Mouse (Mus musculus): ENCODE measurements around the gene Apold1. TPM values are rescaled to one million over a fixed set of nuclear protein-coding genes. Genes with fewer than 3 reads are reported as not detected.

Apold1 gene
- total RNA-seq, 2 experiments from 2014 or later: 7.0 to 7.6 TPM

GRCm38 (mm10) chr6:134969498-134969897 is 12.0 kb upstream of the Apold1 start:
- DNase-seq (ENCODE audit: low spot score in 2 of 2): no peak

DNA sequence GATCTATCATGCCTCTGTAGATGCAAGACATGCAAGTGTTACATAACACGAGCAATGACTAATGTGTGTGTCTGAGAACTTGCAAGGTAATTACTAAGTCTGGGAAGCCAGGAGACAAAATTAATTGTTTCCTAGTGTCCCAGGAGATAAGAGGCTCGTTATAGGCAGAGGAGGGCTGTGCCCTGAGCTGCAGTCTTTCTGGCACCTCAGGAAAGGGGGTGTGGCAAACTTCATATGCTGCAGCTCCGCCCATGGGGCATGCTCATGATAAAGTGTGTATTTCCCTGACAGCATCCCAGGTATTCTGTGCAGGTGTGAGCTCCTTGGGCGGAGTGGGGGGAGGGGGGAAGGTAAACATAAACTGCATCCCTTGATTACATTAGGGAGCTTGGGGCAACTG is 9.4 kb upstream of the Apold1 start:
- DNase-seq (ENCODE audit: low spot score in 2 of 2): no peak

GRCm38 (mm10) chr6:134976628-134977027 is 4.9 kb upstream of the Apold1 start:
- no peak for DNase-seq (ENCODE audit: low spot score in 2 of 2)

GRCm38 (mm10) chr6:134983529-134984370 is 2.2 kb downstream of the Apold1 start:
- peak; percentile 86 to 93 for DNase-seq (ENCODE audit: low spot score in 2 of 2)

- DNase-seq (ENCODE audit: low spot score in 2 of 2): no peak
These were observed 3.2 kb downstream of the Apold1 start for GRCm38 (mm10) chr6:134984748-134985147.

- no peak for DNase-seq (ENCODE audit: low spot score in 2 of 2)
These were observed 6.9 kb downstream of the Apold1 start for GRCm38 (mm10) chr6:134988377-134988776.

GRCm38 (mm10) chr6:134990674-134991073 is 9.2 kb downstream of the Apold1 start:
- no peak for DNase-seq (ENCODE audit: low spot score in 2 of 2)

DNA sequence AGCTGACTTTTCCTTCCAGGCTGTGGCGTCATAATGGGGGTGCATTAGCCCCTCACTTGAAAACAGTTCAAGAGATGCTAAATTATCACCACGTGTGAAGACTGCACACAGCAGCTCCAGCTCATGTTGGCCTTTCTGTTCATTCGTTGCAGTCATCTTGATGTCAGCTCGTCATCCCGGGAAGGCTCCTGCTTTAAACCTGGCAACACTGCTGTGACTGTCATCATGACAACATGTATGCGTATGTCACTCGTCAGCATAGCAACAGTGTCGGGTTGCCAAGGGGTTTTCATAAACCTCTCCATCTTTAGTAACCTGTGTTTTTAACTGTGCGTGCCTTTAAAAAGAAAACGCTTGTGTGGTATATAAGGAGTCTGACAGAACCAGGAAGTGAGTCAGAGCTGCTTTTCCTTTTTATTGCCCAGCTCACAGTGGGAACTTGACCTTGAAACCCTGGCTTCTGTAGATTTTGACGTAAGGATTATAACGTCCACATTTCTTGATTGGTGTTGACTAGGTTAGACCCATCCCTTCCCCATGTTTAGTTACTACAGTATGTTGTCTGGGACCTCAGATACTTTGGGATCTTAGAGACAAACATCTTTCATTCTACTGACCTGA is 12.6 kb downstream of the Apold1 start:
- no peak for DNase-seq (ENCODE audit: low spot score in 2 of 2)

DNA sequence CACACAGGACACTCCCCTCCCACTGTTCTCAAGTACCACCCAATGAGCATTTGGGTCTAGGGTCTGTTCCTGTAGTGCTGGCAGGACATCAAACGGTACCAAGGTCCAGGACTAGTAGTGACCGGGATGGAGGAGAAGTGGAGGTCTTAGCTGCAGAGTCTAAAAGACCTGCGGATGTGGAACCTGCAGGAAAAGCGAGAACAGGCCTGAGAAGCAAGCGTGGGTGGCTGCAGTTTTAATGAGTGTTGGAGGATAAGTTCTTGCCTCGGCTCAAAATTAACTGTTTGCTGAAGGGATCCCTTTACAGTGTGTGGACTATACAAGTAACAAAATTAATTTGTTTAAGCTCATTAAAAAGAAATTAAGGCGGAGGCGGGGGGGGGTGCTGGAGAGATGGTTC is 13.5 kb downstream of the Apold1 start:
- DNase-seq (ENCODE audit: low spot score in 2 of 2): no peak

DNA sequence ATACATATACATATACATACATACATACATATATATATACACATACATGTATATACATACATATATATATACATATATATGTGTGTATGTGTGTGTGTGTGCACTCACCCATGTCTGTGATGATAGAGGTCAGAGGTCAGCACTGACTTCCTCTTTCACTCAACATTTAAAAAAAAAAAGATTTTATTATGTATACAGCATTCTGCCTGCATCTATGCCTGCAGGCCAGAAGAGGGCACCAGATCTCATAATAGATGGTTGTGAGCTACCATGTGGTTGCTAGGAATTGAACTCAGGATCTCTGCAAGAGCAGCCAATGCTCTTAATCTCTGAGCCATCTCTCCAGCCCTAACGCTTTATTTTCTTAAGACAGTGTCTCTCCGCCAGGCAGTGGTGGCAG is 15.4 kb downstream of the Apold1 start:
- DNase-seq (ENCODE audit: low spot score in 2 of 2): no peak

DNA sequence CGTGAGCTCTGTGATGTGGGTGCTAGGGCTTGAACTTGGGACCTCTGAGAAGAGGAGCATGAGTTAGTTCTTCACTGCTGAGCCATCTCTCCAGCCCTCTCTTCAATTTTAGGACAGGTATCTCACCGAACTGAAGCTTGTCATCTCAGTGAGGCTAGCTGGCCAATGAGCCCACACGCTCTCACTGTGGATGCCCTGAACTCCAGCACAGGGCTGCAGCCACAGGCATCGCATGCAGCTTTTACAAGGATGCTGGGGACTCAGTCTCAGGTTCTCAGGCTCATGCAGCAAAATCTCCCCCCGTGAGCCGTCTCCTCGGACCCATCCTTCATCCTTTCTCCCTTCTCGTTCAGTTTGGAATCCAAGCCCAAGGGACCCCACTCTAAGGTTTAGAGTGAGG is 16.6 kb downstream of the Apold1 start:
- no peak for DNase-seq (ENCODE audit: low spot score in 2 of 2)

- no peak for DNase-seq (ENCODE audit: low spot score in 2 of 2)
These were observed 17.3 kb downstream of the Apold1 start for GRCm38 (mm10) chr6:134998781-134999180.

- no peak for DNase-seq (ENCODE audit: low spot score in 2 of 2)
These were observed 18.8 kb downstream of the Apold1 start for GRCm38 (mm10) chr6:135000272-135000671.

DNA sequence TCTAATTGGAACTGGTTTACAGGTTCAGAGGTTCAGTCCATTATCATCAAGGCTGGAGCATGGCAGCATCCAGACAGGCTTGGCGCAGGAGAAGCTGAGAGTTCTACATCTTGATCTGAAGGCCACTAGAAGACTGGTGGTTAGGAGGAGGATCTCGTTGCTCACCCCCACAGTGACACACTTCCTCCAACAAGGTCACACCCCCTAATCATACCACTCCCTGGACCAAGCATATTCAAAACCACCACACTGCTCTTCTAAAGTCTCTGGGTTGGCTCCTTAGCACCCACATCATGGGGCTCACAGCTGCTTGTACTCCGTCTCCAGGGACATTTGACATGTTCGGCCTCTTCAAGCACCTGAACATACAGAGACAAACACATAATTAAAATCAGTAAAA is 20.5 kb downstream of the Apold1 start:
- no peak for DNase-seq (ENCODE audit: low spot score in 2 of 2)

- no peak for DNase-seq (ENCODE audit: low spot score in 2 of 2)
These were observed 24.9 kb downstream of the Apold1 start for GRCm38 (mm10) chr6:135006372-135006771.

DNA sequence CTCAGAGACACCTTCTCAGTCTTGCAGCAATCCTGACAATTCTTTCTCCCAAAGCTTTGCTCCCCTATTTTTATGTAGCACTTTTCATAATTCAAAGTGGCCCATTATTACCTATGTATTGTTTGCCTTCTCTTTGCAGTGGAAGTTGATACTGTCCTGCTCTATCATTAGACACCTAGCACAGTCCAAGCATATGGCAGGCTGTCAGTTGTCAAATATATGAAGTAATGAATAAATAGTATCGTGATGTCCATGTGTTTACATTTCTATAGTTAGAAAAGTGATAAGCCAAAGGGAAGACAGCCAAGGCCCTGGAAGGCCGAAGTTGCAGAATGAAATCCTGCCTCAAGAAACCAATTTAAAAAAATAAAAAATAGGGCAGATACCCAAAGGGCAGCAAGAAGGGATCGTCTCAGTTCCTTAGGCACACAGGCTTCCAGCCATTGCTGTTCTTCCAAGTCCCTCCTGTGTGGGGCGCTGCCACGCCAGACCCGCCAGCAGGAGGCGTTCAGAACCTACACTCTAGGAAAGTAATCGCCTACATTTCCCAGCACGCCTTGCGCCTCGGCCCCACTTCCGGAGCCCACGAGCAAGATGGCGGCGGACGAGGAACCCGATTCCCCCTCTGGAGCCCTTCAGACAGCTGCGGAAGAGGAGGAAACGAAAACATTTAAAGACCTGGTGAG is 29.7 kb downstream of the Apold1 start, which contains the start of gene Ddx47:
Gene Ddx47 (plus strand): TSS at position 565 of the 686 bp plus-strand sequence.
- DNase-seq (ENCODE audit: low spot score in 2 of 2): peak; percentile 84 to 94

GRCm38 (mm10) chr6:135011734-135012116 is 30.2 kb downstream of the Apold1 start:
- no peak for DNase-seq (ENCODE audit: low spot score in 2 of 2)

GRCm38 (mm10) chr6:135017211-135017610 is 35.7 kb downstream of the Apold1 start:
- DNase-seq (ENCODE audit: low spot score in 2 of 2): no peak

DNA sequence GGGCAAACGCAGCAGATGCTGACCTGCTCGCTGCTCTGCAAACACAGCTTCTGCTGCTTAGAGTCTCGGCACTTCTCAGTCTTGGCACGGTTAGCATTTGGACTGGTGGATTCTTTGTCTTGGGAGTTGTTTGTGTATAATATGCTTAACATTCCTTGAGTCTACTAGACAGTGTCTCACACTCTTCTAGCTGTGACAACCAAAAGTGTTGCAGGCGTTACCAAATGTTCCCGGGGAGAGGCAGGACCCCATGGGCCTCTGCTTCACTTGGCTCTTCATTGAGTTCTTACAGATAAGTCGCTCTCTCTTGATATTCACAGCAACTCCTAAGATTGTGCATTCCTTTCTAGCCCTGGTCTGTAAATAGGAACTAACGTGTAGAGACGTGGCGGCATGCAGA is 38.0 kb downstream of the Apold1 start:
- no peak for DNase-seq (ENCODE audit: low spot score in 2 of 2)

DNA sequence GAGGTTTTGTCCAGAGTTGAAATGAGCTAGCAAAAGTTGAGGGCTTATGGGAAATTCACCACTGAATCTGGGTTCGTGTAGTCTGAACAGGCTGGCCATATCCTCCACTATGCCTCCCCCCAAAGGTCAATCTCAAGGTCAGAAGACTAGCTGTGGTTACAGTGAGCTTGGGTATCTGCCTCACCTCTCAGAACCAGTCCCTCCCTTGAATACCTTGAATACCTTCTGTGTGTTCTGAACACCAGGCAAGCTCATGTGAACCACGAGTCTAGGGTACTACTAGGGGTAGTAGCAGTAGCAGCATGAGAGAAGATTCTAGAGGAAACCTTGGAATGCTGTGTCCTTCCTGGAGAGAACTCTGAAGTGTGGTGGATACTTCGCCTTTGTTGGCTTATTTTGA is 40.1 kb downstream of the Apold1 start:
- DNase-seq (ENCODE audit: low spot score in 2 of 2): no peak

- no peak for DNase-seq (ENCODE audit: low spot score in 2 of 2)
These were observed 41.9 kb downstream of the Apold1 start for GRCm38 (mm10) chr6:135023379-135023778.

DNA sequence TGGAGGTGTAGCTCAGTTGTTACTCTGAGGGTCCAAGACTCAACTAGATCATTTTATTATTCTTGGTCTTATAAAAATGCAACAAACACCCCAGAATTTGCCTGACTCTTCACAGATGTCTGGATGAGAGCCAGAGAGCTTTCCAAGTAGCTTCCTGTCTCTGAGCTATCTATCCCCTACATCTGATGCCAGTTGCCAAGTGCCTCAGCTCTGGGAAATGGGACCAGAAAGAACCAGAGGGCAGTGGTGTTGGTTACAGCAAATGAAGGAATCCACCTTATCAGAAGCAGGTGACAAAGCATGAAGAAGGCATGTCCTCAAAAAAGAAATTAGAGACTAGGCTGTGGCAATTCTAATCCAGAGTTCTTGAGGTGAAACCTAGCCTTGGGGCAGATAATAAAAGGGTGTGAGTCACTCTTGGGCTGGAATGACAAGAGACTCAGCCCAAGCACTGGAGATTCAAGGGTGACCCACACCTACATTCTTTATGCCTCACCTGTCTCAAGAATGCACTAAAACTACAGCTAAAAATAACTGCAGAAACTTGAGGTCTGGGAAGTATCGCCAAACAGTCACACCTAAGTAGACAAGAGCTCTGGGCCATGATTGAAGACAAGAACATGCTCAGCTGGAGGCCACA is 43.4 kb downstream of the Apold1 start:
- no peak for DNase-seq (ENCODE audit: low spot score in 2 of 2)

Data from gastrocnemius, postnatal 4 days (tissue).